Mouse (Mus musculus) G1E (cell line): ENCODE measurements at regions not wholly inside any gene's neighbourhood (a gene's known extent, or its start where the extent isn't known, plus 50 kb on each side); places are given as distances from the start of the nearest gene placed in this dataset.

Experiments
- CTCF ChIP-seq: IDR thresholded peaks from 2 replicates; pipeline ENCODE4 v1.5.1; 2012; ENCODE audit warnings: low read depth, low read length, inconsistent platforms, mixed read lengths
- POLR2AphosphoS5 ChIP-seq: IDR thresholded peaks from 2 replicates; pipeline ENCODE4 v1.6.1; 2012; ENCODE audit warnings: low read depth, low read length, inconsistent platforms; ENCODE audit not compliant: insufficient replicate concordance
- TAL1 ChIP-seq: conservative IDR thresholded peaks from 2 replicates; pipeline ENCODE4 v1.6.1; 2012; ENCODE audit warnings: low read depth, low read length, inconsistent platforms, mixed read lengths

- TF ChIP-seq CTCF (no peak), POLR2AphosphoS5 (no peak), TAL1 (no peak)
Observed at GRCm38 (mm10) chr12:26086923-26087322, 328.1 kb downstream of the Rnf144a start.
